Mouse (Mus musculus): ENCODE results near the gene Sesn1.

DNA sequence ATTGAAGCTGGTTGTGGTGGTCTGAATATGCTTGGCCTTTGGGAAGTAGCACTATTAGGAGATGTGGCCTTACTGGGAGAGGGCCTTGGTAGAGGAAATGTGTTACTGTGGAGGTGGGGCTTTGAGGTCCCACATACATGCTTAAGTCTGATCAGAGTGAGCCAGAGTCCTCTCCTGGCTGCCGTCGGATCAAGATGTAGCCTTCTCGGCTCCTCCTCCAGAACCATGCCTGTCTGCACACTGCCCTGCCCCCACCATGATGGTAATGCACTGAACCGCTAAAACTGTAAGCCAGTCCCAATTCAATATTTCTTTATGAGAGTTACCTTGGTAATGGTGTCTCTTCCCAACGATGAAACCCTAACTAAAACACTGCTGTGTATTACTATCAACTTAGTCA lies 19.5 kb downstream of the Sesn1 start:
- TF ChIP-seq CTCF (IDR thresholded peaks at IDR 0.05; ENCODE audit: low read depth, low read length) (no peak), POLR2A (IDR thresholded peaks at IDR 0.05; ENCODE audit: extremely low read depth, insufficient read depth, low read length) (no peak)

Measured in liver, adult 2 months (tissue).